Mouse (Mus musculus) splenic B cell, adult 2 months (primary cell): ENCODE measurements around the gene Shb.

Source experiments
- DNase-seq: peaks from one replicate; pipeline ENCODE4 v3.0.0-alpha.2; 2011; ENCODE audit warnings: low read depth, low spot score
- H3K27me3 ChIP-seq: 2 replicates; pipeline ENCODE4 v1.6.1; 2012; ENCODE audit warnings: mild to moderate bottlenecking, low read length, moderate library complexity, mixed read lengths; ENCODE audit not compliant: control insufficient read depth, poor library complexity, insufficient read depth, severe bottlenecking
- H3K36me3 ChIP-seq: 2 replicates; pipeline ENCODE4 v1.6.1; 2012; ENCODE audit warnings: mild to moderate bottlenecking, low read length, moderate library complexity, mixed read lengths; ENCODE audit not compliant: control insufficient read depth, poor library complexity, insufficient read depth, severe bottlenecking

The Shb gene

GRCm38 (mm10) chr4:45521705-45522582, 10.3 kb downstream of the Shb start:
- H3K36me3 ChIP-seq = no peaks in the 10 kb centered on the region
- DNase-seq = no peak
- no peaks in the 10 kb centered on the region for H3K27me3 ChIP-seq

GRCm38 (mm10) chr4:45520375-45520774, 11.9 kb downstream of the Shb start:
- no peak for DNase-seq
- no peaks in the 10 kb centered on the region for H3K36me3 ChIP-seq
- no peaks in the 10 kb centered on the region for H3K27me3 ChIP-seq

GRCm38 (mm10) chr4:45517399-45517798, 14.9 kb downstream of the Shb start:
- no peak for DNase-seq
- H3K36me3 ChIP-seq = no peaks in the 10 kb centered on the region
- H3K27me3 ChIP-seq = no peaks in the 10 kb centered on the region

- no peak for DNase-seq
- no peaks in the 10 kb centered on the region for H3K27me3 ChIP-seq
- H3K36me3 ChIP-seq = no peaks in the 10 kb centered on the region
Observed at GRCm38 (mm10) chr4:45515894-45516293, 16.4 kb downstream of the Shb start.

GRCm38 (mm10) chr4:45514406-45514805, 17.9 kb downstream of the Shb start:
- DNase-seq = no peak
- no peaks in the 10 kb centered on the region for H3K36me3 ChIP-seq
- H3K27me3 ChIP-seq = no peaks in the 10 kb centered on the region

- DNase-seq = peak; percentile 50
- Histone ChIP-seq H3K27me3 (0 out of 2 replicates have a peak, but pooled peaks cover 1% of the 10 kb centered on the region), H3K36me3 (no peaks in the 10 kb centered on the region)
Observed at GRCm38 (mm10) chr4:45513791-45514293, 18.4 kb downstream of the Shb start.

- no peak for DNase-seq
- 0 out of 2 replicates have a peak, but pooled peaks cover 2% of the 10 kb centered on the region for H3K27me3 ChIP-seq
Observed at GRCm38 (mm10) chr4:45513340-45513739, 18.9 kb downstream of the Shb start.

GRCm38 (mm10) chr4:45510163-45510562, 22.1 kb downstream of the Shb start:
- no peak for DNase-seq
- no peaks in the 10 kb centered on the region for H3K36me3 ChIP-seq

More at GRCm38 (mm10) chr4:45513340-45513739, 18.9 kb downstream of the Shb start:
- H3K36me3 ChIP-seq = no peaks in the 10 kb centered on the region

GRCm38 (mm10) chr4:45509416-45509815, 22.9 kb downstream of the Shb start:
- 0 out of 2 replicates have a peak, but pooled peaks cover 2% of the 10 kb centered on the region for H3K27me3 ChIP-seq
- H3K36me3 ChIP-seq = no peaks in the 10 kb centered on the region

More at GRCm38 (mm10) chr4:45510163-45510562, 22.1 kb downstream of the Shb start:
- 0 out of 2 replicates have a peak, but pooled peaks cover 2% of the 10 kb centered on the region for H3K27me3 ChIP-seq

GRCm38 (mm10) chr4:45508469-45508868, 23.8 kb downstream of the Shb start:
- Histone ChIP-seq H3K36me3 (no peaks in the 10 kb centered on the region), H3K27me3 (0 out of 2 replicates have a peak, but pooled peaks cover 2% of the 10 kb centered on the region)
- DNase-seq = no peak

More at GRCm38 (mm10) chr4:45509416-45509815, 22.9 kb downstream of the Shb start:
- DNase-seq = no peak

GRCm38 (mm10) chr4:45507476-45507875, 24.8 kb downstream of the Shb start:
- 0 out of 2 replicates have a peak, but pooled peaks cover 2% of the 10 kb centered on the region for H3K27me3 ChIP-seq
- no peaks in the 10 kb centered on the region for H3K36me3 ChIP-seq
- no peak for DNase-seq

- DNase-seq = no peak
- H3K27me3 ChIP-seq = 0 out of 2 replicates have a peak, but pooled peaks cover 2% of the 10 kb centered on the region
Observed at GRCm38 (mm10) chr4:45507039-45507438, 25.2 kb downstream of the Shb start.

GRCm38 (mm10) chr4:45506613-45507012, 25.7 kb downstream of the Shb start:
- DNase-seq = no peak
- H3K36me3 ChIP-seq = no peaks in the 10 kb centered on the region
- H3K27me3 ChIP-seq = 0 out of 2 replicates have a peak, but pooled peaks cover 2% of the 10 kb centered on the region

More at GRCm38 (mm10) chr4:45507039-45507438, 25.2 kb downstream of the Shb start:
- H3K36me3 ChIP-seq = no peaks in the 10 kb centered on the region

GRCm38 (mm10) chr4:45505671-45506070, 26.6 kb downstream of the Shb start:
- DNase-seq = no peak
- Histone ChIP-seq H3K27me3 (0 out of 2 replicates have a peak, but pooled peaks cover 2% of the 10 kb centered on the region), H3K36me3 (no peaks in the 10 kb centered on the region)

- DNase-seq = no peak
- 0 out of 2 replicates have a peak, but pooled peaks cover 2% of the 10 kb centered on the region for H3K27me3 ChIP-seq
- H3K36me3 ChIP-seq = no peaks in the 10 kb centered on the region
Observed at GRCm38 (mm10) chr4:45505191-45505590, 27.1 kb downstream of the Shb start.
